Comparison of ENCODE assay signal across 18 mouse cellular contexts in the genomic region with DNA sequence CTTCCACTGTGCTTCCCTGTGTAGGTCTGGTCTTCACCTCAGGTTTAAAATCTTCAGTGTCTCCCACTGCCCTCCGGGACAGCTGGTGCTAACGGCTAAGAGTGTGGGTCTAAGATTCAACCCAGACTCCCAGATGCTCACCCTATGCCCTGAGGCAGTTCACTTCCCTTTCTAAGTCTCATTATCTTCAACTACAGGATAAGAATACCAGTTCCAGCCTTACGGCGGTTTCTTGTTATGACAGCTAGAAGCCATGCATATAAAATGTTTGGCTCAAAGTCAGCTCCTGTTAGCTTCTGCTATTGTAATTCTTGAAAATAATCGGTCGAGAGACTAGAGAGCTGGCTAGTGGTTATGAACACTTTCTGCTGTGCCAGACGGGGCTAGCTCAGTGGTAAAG. TPM values are rescaled to one million over a fixed set of nuclear protein-coding genes. Genes with fewer than 3 reads are reported as not detected.
DNase-seq lines count a peak whose midpoint lies in the region; ATAC-seq lines count a peak whose summit lies in the region.
"Had no signal": no experiment of that assay in that cellular context is flagged by ENCODE, and none has a peak within 500 bp of the region (broad histone marks: within the 10 kb centered on the region; RNA-seq: fewer than 3 reads in every experiment).

No protein-coding gene starts in this region.

- no peak for DNase-seq in forebrain, embryonic 11.5 days (ENCODE audit: low spot score)
- peak; percentile 33 for DNase-seq in fat pad, adult 2 months (ENCODE audit: extremely low read depth, low read depth, low spot score)
- no peak for DNase-seq in spleen, postnatal 36 days (ENCODE audit: low spot score in 2 of 2)
- DNase-seq: kidney, adult 11 months; left cerebral cortex, postnatal 4 days; liver, embryonic 13.5 days; lung, embryonic 14.5 days; lung, postnatal 4 days; right cerebral cortex, postnatal 4 days; thymus, postnatal 25 days had no signal

- no peak for ATAC-seq in forebrain, embryonic 15.5 days (replicated peaks)
- no peak for ATAC-seq in forebrain, embryonic 11.5 days (replicated peaks; ENCODE audit: low FRiP score)
- no peak for ATAC-seq in midbrain, embryonic 12.5 days (ENCODE audit: low FRiP score, low read depth)
- no peak for ATAC-seq in midbrain, embryonic 15.5 days (replicated peaks)
- no peak for ATAC-seq in stomach, embryonic 15.5 days (ENCODE audit: insufficient read depth, low FRiP score, low read depth)
- no peak for ATAC-seq in liver, embryonic 12.5 days

- H3K27ac ChIP-seq in forebrain, embryonic 15.5 days (replicated peaks): peak overlapping the region; percentile 52; the same call in 1 of the 2 replicates
- no peak overlapping the region for H3K27ac ChIP-seq in forebrain, embryonic 11.5 days (ENCODE audit: low read depth, low read length)
- H3K27ac ChIP-seq in midbrain, embryonic 12.5 days (replicated peaks): 0 out of 2 replicates have a peak overlapping the region, but pooled peaks have one; percentile 10
- H3K27ac ChIP-seq in midbrain, embryonic 15.5 days: no peak overlapping the region
- H3K27ac ChIP-seq in stomach, embryonic 15.5 days: peak overlapping the region; percentile 50; the same call in 1 of the 2 replicates
- no peak overlapping the region for H3K27ac ChIP-seq in liver, embryonic 12.5 days
- H3K27ac ChIP-seq: kidney, postnatal 0 days; liver, embryonic 13.5 days; neural tube, embryonic 15.5 days had no signal

- H3K4me2 ChIP-seq in forebrain, embryonic 15.5 days (replicated peaks): no peak overlapping the region
- H3K4me2 ChIP-seq in forebrain, embryonic 11.5 days (ENCODE audit: low read depth, low read length, severe bottlenecking): no peak overlapping the region
- H3K4me2 ChIP-seq in midbrain, embryonic 12.5 days (replicated peaks): no peak overlapping the region
- no peak overlapping the region for H3K4me2 ChIP-seq in midbrain, embryonic 15.5 days
- no peak overlapping the region for H3K4me2 ChIP-seq in stomach, embryonic 15.5 days
- no peak overlapping the region for H3K4me2 ChIP-seq in liver, embryonic 12.5 days
- H3K4me2 ChIP-seq: liver, embryonic 13.5 days; lung, embryonic 14.5 days; neural tube, embryonic 15.5 days had no signal

- H3K9ac ChIP-seq in forebrain, embryonic 15.5 days (replicated peaks): no peak overlapping the region
- H3K9ac ChIP-seq in forebrain, embryonic 11.5 days (ENCODE audit: low read length): no peak overlapping the region
- no peak overlapping the region for H3K9ac ChIP-seq in midbrain, embryonic 12.5 days (replicated peaks)
- H3K9ac ChIP-seq in midbrain, embryonic 15.5 days: no peak overlapping the region
- H3K9ac ChIP-seq in stomach, embryonic 15.5 days: no peak overlapping the region
- H3K9ac ChIP-seq in liver, embryonic 12.5 days: no peak overlapping the region
- H3K9ac ChIP-seq: liver, embryonic 13.5 days; lung, embryonic 14.5 days; neural tube, embryonic 15.5 days had no signal

- WGBS in forebrain, embryonic 15.5 days: 63% methylated on average over 7 of the region's 7 CpGs
- 90% methylated on average over 7 of the region's 7 CpGs for WGBS in forebrain, embryonic 11.5 days
- 88% methylated on average over 7 of the region's 7 CpGs for WGBS in midbrain, embryonic 12.5 days
- 62% methylated on average over 7 of the region's 7 CpGs for WGBS in midbrain, embryonic 15.5 days
- WGBS in stomach, embryonic 15.5 days: 62% methylated on average over 7 of the region's 7 CpGs
- 67% methylated on average over 7 of the region's 7 CpGs for WGBS in liver, embryonic 12.5 days (ENCODE audit: insufficient replicate concordance)

- peaks cover 13% of the 10 kb centered on the region for H3K4me1 ChIP-seq in forebrain, embryonic 15.5 days
- peaks cover 4% of the 10 kb centered on the region; the same call in 1 of the 2 replicates for H3K4me1 ChIP-seq in forebrain, embryonic 11.5 days (replicated peaks; ENCODE audit: control insufficient read depth, insufficient read depth, low read length)
- peaks cover 7% of the 10 kb centered on the region for H3K4me1 ChIP-seq in midbrain, embryonic 12.5 days
- 0 out of 2 replicates have a peak, but pooled peaks cover 6% of the 10 kb centered on the region for H3K4me1 ChIP-seq in midbrain, embryonic 15.5 days
- peaks cover 6% of the 10 kb centered on the region; the same call in 1 of the 2 replicates for H3K4me1 ChIP-seq in stomach, embryonic 15.5 days
- H3K4me1 ChIP-seq in liver, embryonic 12.5 days: no peaks in the 10 kb centered on the region
- H3K4me1 ChIP-seq: liver, embryonic 13.5 days had no signal

- no peaks in the 10 kb centered on the region for H3K36me3 ChIP-seq in forebrain, embryonic 15.5 days
- peaks cover 2% of the 10 kb centered on the region; the same call in 1 of the 2 replicates for H3K36me3 ChIP-seq in forebrain, embryonic 11.5 days (ENCODE audit: control insufficient read depth, insufficient read depth, low read length)
- peaks cover 13% of the 10 kb centered on the region; the same call in 1 of the 2 replicates for H3K36me3 ChIP-seq in midbrain, embryonic 12.5 days
- no peaks in the 10 kb centered on the region for H3K36me3 ChIP-seq in midbrain, embryonic 15.5 days (replicated peaks)
- 0 out of 2 replicates have a peak, but pooled peaks cover 3% of the 10 kb centered on the region for H3K36me3 ChIP-seq in stomach, embryonic 15.5 days
- peaks cover 8% of the 10 kb centered on the region for H3K36me3 ChIP-seq in liver, embryonic 12.5 days

- no peak overlapping the region for H3K4me3 ChIP-seq in forebrain, embryonic 15.5 days
- no peak overlapping the region for H3K4me3 ChIP-seq in forebrain, embryonic 11.5 days (ENCODE audit: low read depth, low read length)
- H3K4me3 ChIP-seq in midbrain, embryonic 12.5 days: no peak overlapping the region
- no peak overlapping the region for H3K4me3 ChIP-seq in midbrain, embryonic 15.5 days
- no peak overlapping the region for H3K4me3 ChIP-seq in stomach, embryonic 15.5 days (replicated peaks)
- no peak overlapping the region for H3K4me3 ChIP-seq in liver, embryonic 12.5 days
- H3K4me3 ChIP-seq: liver, embryonic 13.5 days; neural tube, embryonic 15.5 days had no signal

- no peaks in the 10 kb centered on the region for H3K9me3 ChIP-seq in forebrain, embryonic 15.5 days
- no peaks in the 10 kb centered on the region; the same call in 1 of the 2 replicates for H3K9me3 ChIP-seq in forebrain, embryonic 11.5 days (ENCODE audit: control insufficient read depth, low read length)
- no peaks in the 10 kb centered on the region for H3K9me3 ChIP-seq in midbrain, embryonic 12.5 days
- no peaks in the 10 kb centered on the region for H3K9me3 ChIP-seq in midbrain, embryonic 15.5 days
- no peaks in the 10 kb centered on the region for H3K9me3 ChIP-seq in stomach, embryonic 15.5 days
- H3K9me3 ChIP-seq in liver, embryonic 12.5 days (replicated peaks): peaks cover 6% of the 10 kb centered on the region; the same call in 1 of the 2 replicates
- H3K9me3 ChIP-seq: neural tube, embryonic 15.5 days had no signal

- no peaks in the 10 kb centered on the region for H3K27me3 ChIP-seq in forebrain, embryonic 15.5 days
- no peaks in the 10 kb centered on the region for H3K27me3 ChIP-seq in forebrain, embryonic 11.5 days (ENCODE audit: control insufficient read depth, insufficient read depth, low read length)
- H3K27me3 ChIP-seq in midbrain, embryonic 12.5 days: no peaks in the 10 kb centered on the region
- no peaks in the 10 kb centered on the region for H3K27me3 ChIP-seq in midbrain, embryonic 15.5 days (replicated peaks)
- H3K27me3 ChIP-seq in stomach, embryonic 15.5 days (replicated peaks): no peaks in the 10 kb centered on the region
- H3K27me3 ChIP-seq in liver, embryonic 12.5 days (replicated peaks): no peaks in the 10 kb centered on the region
- H3K27me3 ChIP-seq: CH12.LX; liver, embryonic 13.5 days; neural tube, embryonic 15.5 days had no signal

RNA-seq across cellular contexts. Expression of gene Artn, which starts 17.9 kb away (rescaled TPM):
- 0.10 and 0.28 TPM in 2 replicates for polyA plus RNA-seq in forebrain, embryonic 15.5 days (2015; fragmentation: Nextera tagmentation; extraction: Ambion mirVana)
- polyA plus RNA-seq in forebrain, embryonic 11.5 days (2014; fragmentation: Nextera tagmentation; extraction: Ambion mirVana): 0.43 and 1.2 TPM in 2 replicates
- 0.41 and 0.42 TPM in 2 replicates for polyA plus RNA-seq in midbrain, embryonic 12.5 days (2016; fragmentation: Nextera tagmentation; extraction: Ambion mirVana)
- 0.45 and 0.96 TPM in 2 replicates for polyA plus RNA-seq in midbrain, embryonic 15.5 days (2015; fragmentation: Nextera tagmentation; extraction: Ambion mirVana)
- 6.9 and 7.0 TPM in 2 replicates for polyA plus RNA-seq in stomach, embryonic 15.5 days (2015; fragmentation: Nextera tagmentation; extraction: Ambion mirVana)
- polyA plus RNA-seq in liver, embryonic 12.5 days (2016; fragmentation: Nextera tagmentation; extraction: Ambion mirVana): 2.8 and 3.2 TPM in 2 replicates

RNA-seq across cellular contexts. Expression of gene Ipo13, which starts 32.7 kb away (rescaled TPM):
- 69.3 and 75.5 TPM in 2 replicates for polyA plus RNA-seq in forebrain, embryonic 15.5 days (2015; fragmentation: Nextera tagmentation; extraction: Ambion mirVana)
- polyA plus RNA-seq in forebrain, embryonic 11.5 days (2014; fragmentation: Nextera tagmentation; extraction: Ambion mirVana): 62.0 and 64.6 TPM in 2 replicates
- polyA plus RNA-seq in midbrain, embryonic 12.5 days (2016; fragmentation: Nextera tagmentation; extraction: Ambion mirVana): 66.2 and 68.9 TPM in 2 replicates
- 76.5 and 77.1 TPM in 2 replicates for polyA plus RNA-seq in midbrain, embryonic 15.5 days (2015; fragmentation: Nextera tagmentation; extraction: Ambion mirVana)
- polyA plus RNA-seq in stomach, embryonic 15.5 days (2015; fragmentation: Nextera tagmentation; extraction: Ambion mirVana): 37.5 and 42.9 TPM in 2 replicates
- 35.6 and 36.2 TPM in 2 replicates for polyA plus RNA-seq in liver, embryonic 12.5 days (2016; fragmentation: Nextera tagmentation; extraction: Ambion mirVana)

RNA-seq across cellular contexts. Expression of gene Dph2, which starts 55.7 kb away (rescaled TPM):
- polyA plus RNA-seq in forebrain, embryonic 15.5 days (2015; fragmentation: Nextera tagmentation; extraction: Ambion mirVana): 26.8 and 29.4 TPM in 2 replicates
- 28.4 and 32.4 TPM in 2 replicates for polyA plus RNA-seq in forebrain, embryonic 11.5 days (2014; fragmentation: Nextera tagmentation; extraction: Ambion mirVana)
- 23.4 and 27.3 TPM in 2 replicates for polyA plus RNA-seq in midbrain, embryonic 12.5 days (2016; fragmentation: Nextera tagmentation; extraction: Ambion mirVana)
- polyA plus RNA-seq in midbrain, embryonic 15.5 days (2015; fragmentation: Nextera tagmentation; extraction: Ambion mirVana): 24.0 and 25.5 TPM in 2 replicates
- polyA plus RNA-seq in stomach, embryonic 15.5 days (2015; fragmentation: Nextera tagmentation; extraction: Ambion mirVana): 16.6 and 16.7 TPM in 2 replicates
- 15.5 and 15.8 TPM in 2 replicates for polyA plus RNA-seq in liver, embryonic 12.5 days (2016; fragmentation: Nextera tagmentation; extraction: Ambion mirVana)

Comparison
In these comparisons a context has a peak if more than half of its experiments do, and no peak if none do; other contexts are left out.
1. H3K27ac ChIP-seq: peak in forebrain, embryonic 15.5 days (single experiment), midbrain, embryonic 12.5 days (single experiment) and stomach, embryonic 15.5 days (single experiment); none in forebrain, embryonic 11.5 days (single experiment), midbrain, embryonic 15.5 days (single experiment) and liver, embryonic 12.5 days (single experiment).